Mouse (Mus musculus) ES-Bruce4 (cell line): Measurements from ENCODE around the gene Wdr61. TPM values are rescaled to one million over a fixed set of nuclear protein-coding genes. Genes with fewer than 3 reads are reported as not detected.
"Not testable (repeated sequence)": the region's sequence is repeated elsewhere in the genome, so short reads cannot be mapped to it uniquely, and the experiment has no call there.

Experiments
- H3K27ac ChIP-seq: 2 replicates; pipeline ENCODE4 v1.5.1; 2012; ENCODE audit warnings: low read length, inconsistent platforms; ENCODE audit not compliant: insufficient read depth
- H3K27me3 ChIP-seq: 2 replicates; pipeline ENCODE4 v1.6.1; 2012; ENCODE audit warnings: mild to moderate bottlenecking, low read length, inconsistent platforms; ENCODE audit not compliant: control insufficient read depth, poor library complexity, insufficient read depth, severe bottlenecking
- H3K36me3 ChIP-seq: 2 replicates; pipeline ENCODE4 v1.6.1; 2012; ENCODE audit warnings: inconsistent platforms, mild to moderate bottlenecking, low read length, moderate library complexity; ENCODE audit not compliant: control insufficient read depth, poor library complexity, insufficient read depth, severe bottlenecking
- H3K4me1 ChIP-seq: one replicate; pipeline ENCODE4 v1.8.1; 2011; ENCODE audit warnings: low read length; ENCODE audit not compliant: control insufficient read depth, insufficient read depth
- H3K4me3 ChIP-seq: 2 replicates; pipeline ENCODE4 v1.5.1; 2011; ENCODE audit warnings: low read depth, mild to moderate bottlenecking, low read length
- H3K9ac ChIP-seq: 2 replicates; pipeline ENCODE4 v1.6.1; 2012; ENCODE audit warnings: low read depth, mild to moderate bottlenecking, inconsistent platforms; ENCODE audit not compliant: poor library complexity, severe bottlenecking
- H3K9me3 ChIP-seq: replicated peaks from 2 replicates; pipeline ENCODE4 v1.6.1; 2012; ENCODE audit warnings: mild to moderate bottlenecking, low read length, inconsistent platforms; ENCODE audit not compliant: control insufficient read depth, poor library complexity, insufficient read depth, severe bottlenecking
- CTCF ChIP-seq: IDR thresholded peaks from one replicate; pipeline ENCODE4 v1.8.1; 2011; ENCODE audit warnings: low read depth, low read length
- EP300 ChIP-seq: IDR thresholded peaks from 2 replicates; pipeline ENCODE4 v1.6.1; 2011; ENCODE audit warnings: low read depth, low read length; ENCODE audit not compliant: insufficient read depth
- POLR2A ChIP-seq: IDR thresholded peaks from one replicate; pipeline ENCODE4 v1.8.1; 2011; ENCODE audit warnings: low read length; ENCODE audit not compliant: insufficient read depth
- polyA plus RNA-seq: library from polyadenylated mRNA; stranded (reverse); fragments of >200 nt; gene quantifications from 2 replicates; pipeline ENCODE4 v1.2.4, GENCODE M21; 2011; ENCODE audit warnings: low read depth; ENCODE audit not compliant: missing spikeins, insufficient read depth, insufficient read length

Gene Wdr61
- polyA plus RNA-seq, 1 experiment: 108 TPM

DNA sequence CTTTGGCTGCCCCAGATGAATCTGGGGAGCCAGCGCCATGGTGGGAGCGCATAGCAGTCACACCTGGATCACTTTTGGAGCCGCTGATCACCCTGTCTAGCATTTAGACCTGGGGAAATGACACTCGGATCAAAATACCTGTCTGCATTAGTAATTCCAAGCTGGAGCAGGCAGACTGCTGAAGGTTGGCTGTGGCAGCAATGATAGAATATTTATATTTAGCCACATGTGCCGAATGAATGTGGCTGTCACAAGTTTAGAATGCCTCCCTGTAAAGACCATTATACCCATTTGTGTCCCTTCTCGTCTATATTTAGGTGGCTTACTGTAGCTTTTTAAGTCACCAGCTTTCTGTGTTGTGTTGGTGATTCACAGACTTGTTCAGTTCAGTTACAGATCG is 33.6 kb downstream of the Wdr61 start:
- no peak overlapping the region for H3K4me3 ChIP-seq
- H3K9ac ChIP-seq: no peak overlapping the region
- no peak overlapping the region for H3K27ac ChIP-seq
- no peaks in the 10 kb centered on the region for H3K9me3 ChIP-seq
- H3K27me3 ChIP-seq: peaks cover 17% of the 10 kb centered on the region
- H3K36me3 ChIP-seq: no peaks in the 10 kb centered on the region
- no peaks in the 10 kb centered on the region for H3K4me1 ChIP-seq
- TF ChIP-seq EP300 (no peak), POLR2A (no peak), CTCF (no peak)

- Histone ChIP-seq H3K36me3 (no peaks in the 10 kb centered on the region), H3K27ac (no peak overlapping the region), H3K9ac (peak overlapping the region; percentile 74), H3K4me1 (no peaks in the 10 kb centered on the region), H3K4me3 (peak overlapping the region; percentile 73), H3K27me3 (peaks cover 17% of the 10 kb centered on the region), H3K9me3 (no peaks in the 10 kb centered on the region)
- no peak for TF ChIP-seq CTCF
- TF ChIP-seq EP300: no peak
- TF ChIP-seq POLR2A: no peak
Measured at GRCm38 (mm10) chr9:54700174-54700475, 34.2 kb downstream of the Wdr61 start.

DNA sequence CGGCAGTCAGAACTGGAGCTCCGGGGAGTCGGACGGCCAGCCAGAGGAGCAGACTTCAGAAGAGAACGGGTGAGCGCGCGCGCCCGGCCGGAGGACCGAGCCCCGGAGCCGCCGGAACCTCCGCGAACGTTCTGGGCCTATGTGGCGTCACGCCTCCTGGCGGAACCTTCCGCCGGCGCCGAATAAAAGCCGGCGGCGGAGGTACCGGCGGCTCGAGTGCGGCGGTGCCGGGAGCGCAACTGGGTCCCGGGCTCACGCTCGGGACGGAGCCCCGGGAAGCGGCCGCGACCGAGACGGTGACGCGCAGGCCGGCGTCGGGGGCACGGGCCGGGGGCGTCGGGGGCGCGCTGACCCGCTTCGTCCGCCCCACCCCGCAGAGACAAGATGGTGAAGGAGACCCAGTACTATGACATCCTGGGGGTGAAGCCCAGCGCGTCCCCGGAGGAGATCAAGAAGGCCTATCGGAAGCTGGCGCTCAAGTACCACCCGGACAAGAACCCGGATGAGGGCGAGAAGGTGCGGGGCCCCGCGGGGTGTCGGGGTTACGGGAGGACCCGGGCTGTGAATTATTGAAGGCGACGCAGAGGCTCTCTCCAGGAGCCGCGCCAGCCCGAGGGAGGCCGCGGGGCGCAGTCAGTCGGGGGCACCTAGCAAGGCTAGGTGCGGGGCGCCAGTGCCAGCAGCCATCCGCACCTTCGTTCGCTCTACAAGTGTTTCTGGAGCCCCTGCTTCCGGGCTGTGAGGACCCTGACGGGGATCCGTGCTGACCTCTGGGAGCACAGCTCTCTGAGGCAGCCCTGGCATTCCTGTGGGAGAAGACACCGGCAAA is 34.8 kb downstream of the Wdr61 start:
- Histone ChIP-seq H3K4me1 (no peaks in the 10 kb centered on the region), H3K9me3 (no peaks in the 10 kb centered on the region), H3K9ac (peak overlapping the region; percentile 74), H3K27ac (no peak overlapping the region), H3K27me3 (peaks cover 17% of the 10 kb centered on the region), H3K36me3 (no peaks in the 10 kb centered on the region), H3K4me3 (peak overlapping the region; percentile 73)
- TF ChIP-seq POLR2A (no peak), CTCF (no peak), EP300 (no peak)

- H3K4me1 ChIP-seq: no peaks in the 10 kb centered on the region
- TF ChIP-seq POLR2A (no peak), CTCF (no peak), EP300 (no peak)
- H3K9ac ChIP-seq: peak overlapping the region; percentile 74
- no peaks in the 10 kb centered on the region for H3K36me3 ChIP-seq
- no peaks in the 10 kb centered on the region for H3K9me3 ChIP-seq
- H3K27me3 ChIP-seq: peaks cover 17% of the 10 kb centered on the region
- H3K4me3 ChIP-seq: peak overlapping the region; percentile 73
- H3K27ac ChIP-seq: no peak overlapping the region
Measured at GRCm38 (mm10) chr9:54699087-54699344, 35.3 kb downstream of the Wdr61 start.

DNA sequence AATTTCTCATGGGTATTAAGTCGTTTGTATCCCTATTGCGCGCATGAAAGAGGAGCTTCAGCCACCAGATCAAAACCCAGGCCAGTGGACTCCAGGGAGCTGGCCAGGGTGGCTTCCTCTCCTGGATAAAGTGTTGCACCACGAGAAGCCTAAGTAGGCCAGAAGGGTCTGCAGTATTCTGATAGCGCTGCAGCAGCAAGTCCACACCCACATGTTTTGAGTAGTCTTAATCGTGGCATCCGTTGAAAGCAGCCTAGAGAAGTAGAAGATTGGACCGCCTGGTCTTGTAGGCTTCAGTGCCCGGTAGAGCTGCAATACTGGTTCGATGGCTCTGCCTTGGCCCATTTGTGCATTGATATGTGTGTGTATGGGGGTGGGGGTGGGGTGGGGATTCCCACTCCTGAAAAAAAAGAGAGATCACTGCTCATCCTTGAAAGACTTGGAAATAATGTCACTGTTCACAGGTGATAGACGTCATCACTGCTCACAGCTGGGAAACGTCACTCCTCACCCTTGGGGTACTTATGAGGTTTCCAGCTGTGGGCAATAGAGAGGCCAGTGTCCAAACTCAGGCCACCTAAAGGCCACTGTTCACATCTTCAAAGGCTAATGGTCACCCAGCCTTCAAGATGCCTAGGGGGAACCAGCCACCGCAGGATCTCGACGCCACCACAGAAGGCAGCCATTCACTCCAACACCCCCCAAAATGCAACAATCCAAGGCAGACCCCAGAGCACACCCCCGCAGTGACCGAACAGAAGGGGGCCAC is 35.8 kb downstream of the Wdr61 start, which contains the start of gene Dnaja4:
Gene Dnaja4 (plus strand): TSS at position 556 of the 769 bp plus-strand sequence.
- H3K9me3 ChIP-seq: no peaks in the 10 kb centered on the region
- no peak for TF ChIP-seq POLR2A
- no peak for TF ChIP-seq EP300
- no peak for TF ChIP-seq CTCF
- no peaks in the 10 kb centered on the region for H3K36me3 ChIP-seq
- H3K27ac ChIP-seq: no peak within 1 kb of the TSS
- H3K27me3 ChIP-seq: peaks cover 17% of the 10 kb centered on the region
- H3K4me3 ChIP-seq: peak within 1 kb of the TSS; percentile 73
- peak within 1 kb of the TSS; percentile 74 for H3K9ac ChIP-seq
- no peaks in the 10 kb centered on the region for H3K4me1 ChIP-seq

DNA sequence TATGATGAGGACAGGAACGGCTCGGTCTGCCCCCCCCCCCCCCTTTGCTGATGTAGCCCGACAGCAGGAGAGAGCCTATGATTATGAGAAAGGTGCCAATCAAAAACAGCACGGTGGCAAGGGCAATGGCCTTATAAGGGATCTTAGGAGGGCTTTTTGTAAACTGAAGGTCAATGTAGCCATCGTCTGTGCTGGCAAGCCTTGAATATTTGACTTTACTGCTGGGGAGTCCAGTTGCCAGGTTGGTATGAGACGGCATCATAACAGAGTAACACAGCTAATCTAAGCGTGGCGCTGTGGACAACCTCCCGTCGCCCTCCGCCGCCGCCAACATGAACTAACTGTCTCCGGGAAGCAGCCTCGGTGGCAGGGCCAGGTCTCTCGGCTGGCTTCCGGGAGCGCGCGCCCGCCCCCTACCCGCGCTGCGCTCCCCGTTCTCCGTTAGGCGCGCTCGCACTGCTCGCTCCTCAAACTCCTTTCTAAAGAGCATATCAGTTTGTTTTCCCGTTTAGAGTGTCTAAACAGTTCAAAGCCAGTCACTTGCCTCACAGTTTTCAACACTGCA is 43.0 kb downstream of the Wdr61 start:
- H3K4me1 ChIP-seq, H3K9ac ChIP-seq, H3K36me3 ChIP-seq, H3K27me3 ChIP-seq, H3K27ac ChIP-seq, H3K9me3 ChIP-seq: not testable (repeated sequence)
- 0 out of 2 replicates have a peak overlapping the region, but pooled peaks have one; percentile 3 for H3K4me3 ChIP-seq

DNA sequence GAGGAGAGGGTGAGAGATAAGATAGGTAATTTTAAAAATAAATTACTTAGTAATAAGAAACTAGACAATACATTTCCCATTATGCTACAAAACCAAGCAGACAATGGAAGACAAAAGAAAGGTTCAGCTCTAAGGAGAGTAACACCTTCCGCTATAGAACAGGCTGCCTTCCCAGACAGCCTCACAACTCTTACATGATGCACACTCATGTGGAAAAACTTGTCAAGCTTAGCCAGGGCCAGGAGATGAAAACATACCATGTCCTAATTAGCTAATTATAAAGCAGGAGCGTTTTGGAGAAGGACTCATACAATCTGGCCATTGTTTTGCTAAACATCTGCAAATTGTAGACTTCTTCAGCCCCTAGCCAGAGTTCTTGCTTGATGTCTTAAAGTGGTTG is 43.6 kb downstream of the Wdr61 start:
- H3K4me3 ChIP-seq, H3K27me3 ChIP-seq: not testable (repeated sequence)

More for the DNA sequence above, 43.6 kb downstream of the Wdr61 start:
- not testable (repeated sequence) for H3K36me3 ChIP-seq, H3K9me3 ChIP-seq, H3K9ac ChIP-seq, H3K27ac ChIP-seq, H3K4me1 ChIP-seq
